Mouse (Mus musculus) midbrain, embryonic 11.5 days (tissue): ENCODE data around the gene Rbfox1. TPM values are rescaled to one million over a fixed set of nuclear protein-coding genes. Genes with fewer than 3 reads are reported as not detected.

ENCODE experiments used
- ATAC-seq: fragments of 200-750 bp; cut with Nextera tagmentation; 2 replicates; pipeline ENCODE4 v1.8.0; 2017; ENCODE audit warnings: moderate TSS enrichment, moderate library complexity; ENCODE audit not compliant: low FRiP score
- DNase-seq: peaks from one replicate; pipeline ENCODE4 v3.0.0; 2015; ENCODE audit warnings: low spot score; ENCODE audit errors: missing footprints
- H3K27ac ChIP-seq: fragments of 300-500 bp; sonication (generic); 2 replicates; pipeline ENCODE4 v1.5.1; 2014; ENCODE audit warnings: low read depth, low read length
- H3K27me3 ChIP-seq: fragments of 300-500 bp; sonication (generic); 2 replicates; pipeline ENCODE4 v1.6.1; 2014; ENCODE audit warnings: mild to moderate bottlenecking, low read length, moderate library complexity, mixed read lengths; ENCODE audit not compliant: control insufficient read depth, insufficient read depth
- H3K36me3 ChIP-seq: fragments of 300-500 bp; sonication (generic); 2 replicates; pipeline ENCODE4 v1.6.1; 2014; ENCODE audit warnings: mild to moderate bottlenecking, low read length, moderate library complexity, mixed read lengths; ENCODE audit not compliant: control insufficient read depth, insufficient read depth
- H3K4me1 ChIP-seq: fragments of 300-500 bp; sonication (generic); 2 replicates; pipeline ENCODE4 v1.6.1; 2014; ENCODE audit warnings: low read length; ENCODE audit not compliant: control insufficient read depth, insufficient read depth
- H3K4me2 ChIP-seq: fragments of 300-500 bp; sonication (generic); 2 replicates; pipeline ENCODE4 v1.6.1; 2014; ENCODE audit warnings: mild to moderate bottlenecking, moderate library complexity
- H3K4me3 ChIP-seq: fragments of 300-500 bp; sonication (generic); 2 replicates; pipeline ENCODE4 v1.5.1; 2014; ENCODE audit warnings: low read depth, low read length
- H3K9ac ChIP-seq: fragments of 300-500 bp; sonication (generic); 2 replicates; pipeline ENCODE4 v1.6.1; 2014; ENCODE audit warnings: low read length
- H3K9me3 ChIP-seq: fragments of 300-500 bp; sonication (generic); 2 replicates; pipeline ENCODE4 v1.6.1; 2016; ENCODE audit warnings: low read length; ENCODE audit not compliant: control insufficient read depth
- WGBS: fragments of 180-500 bp; shearing (Covaris S2); extraction: QIAGEN DNeasy Blood & Tissue Kit; methylation state at CpG from one replicate; pipeline ENCODE4 v1.1.7; 2014; 5-methylcytosine and 5-hydroxymethylcytosine counted together
- polyA plus RNA-seq: library from polyadenylated mRNA; unstranded; fragments of >200 nt; fragmentation: Nextera tagmentation; extraction: Ambion mirVana; gene quantifications from 2 replicates; pipeline ENCODE4 v1.2.1, GENCODE M21; 2014

Gene Rbfox1
- polyA plus RNA-seq, 1 experiment from 2014 or later, result 6.1 TPM

DNA sequence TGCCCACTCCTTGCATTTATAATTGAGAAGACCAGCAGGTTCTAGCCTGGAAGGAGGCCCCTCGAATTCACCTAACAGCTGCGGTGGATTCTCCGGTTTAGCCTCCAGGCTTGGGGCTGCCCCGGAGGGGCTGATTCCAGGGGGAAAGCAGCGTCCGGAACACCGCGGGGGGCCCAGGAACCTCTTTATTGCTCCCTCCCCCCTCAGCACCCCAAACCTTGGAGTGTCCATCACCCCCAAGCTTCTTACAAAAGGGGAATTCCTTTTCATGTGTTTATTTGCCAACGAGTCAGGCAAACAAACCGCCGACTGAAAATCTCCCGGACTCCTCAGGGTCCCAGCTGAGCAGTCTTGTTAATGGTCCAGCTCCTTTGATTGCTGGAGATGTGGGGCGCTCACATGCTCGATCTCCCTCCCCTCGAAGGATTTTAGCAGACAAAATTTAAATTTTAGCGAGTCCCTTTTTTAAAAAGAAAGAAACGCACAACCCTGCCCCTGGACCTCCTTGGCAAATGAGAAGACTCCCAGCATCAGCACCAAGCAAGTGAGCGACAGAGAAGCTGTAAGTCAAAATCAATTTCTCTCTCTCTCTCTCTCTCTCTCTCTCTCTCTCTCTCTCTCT lies 1153.6 kb downstream of the Rbfox1 start:
- Histone ChIP-seq H3K4me1 (peaks cover 3% of the 10 kb centered on the region; the same call in 1 of the 2 replicates), H3K36me3 (no peaks in the 10 kb centered on the region), H3K27ac (no peak overlapping the region), H3K27me3 (peaks cover 15% of the 10 kb centered on the region), H3K4me3 (peak overlapping the region; percentile 35), H3K9me3 (no peaks in the 10 kb centered on the region), H3K4me2 (peak overlapping the region; percentile 47), H3K9ac (peak overlapping the region; percentile 6)
- DNase-seq (peak; percentile 92), ATAC-seq (peak; percentile 58; the same call in 1 of the 2 replicates)
- under 1% methylated on average over 18 of the region's 18 CpGs for WGBS

DNA sequence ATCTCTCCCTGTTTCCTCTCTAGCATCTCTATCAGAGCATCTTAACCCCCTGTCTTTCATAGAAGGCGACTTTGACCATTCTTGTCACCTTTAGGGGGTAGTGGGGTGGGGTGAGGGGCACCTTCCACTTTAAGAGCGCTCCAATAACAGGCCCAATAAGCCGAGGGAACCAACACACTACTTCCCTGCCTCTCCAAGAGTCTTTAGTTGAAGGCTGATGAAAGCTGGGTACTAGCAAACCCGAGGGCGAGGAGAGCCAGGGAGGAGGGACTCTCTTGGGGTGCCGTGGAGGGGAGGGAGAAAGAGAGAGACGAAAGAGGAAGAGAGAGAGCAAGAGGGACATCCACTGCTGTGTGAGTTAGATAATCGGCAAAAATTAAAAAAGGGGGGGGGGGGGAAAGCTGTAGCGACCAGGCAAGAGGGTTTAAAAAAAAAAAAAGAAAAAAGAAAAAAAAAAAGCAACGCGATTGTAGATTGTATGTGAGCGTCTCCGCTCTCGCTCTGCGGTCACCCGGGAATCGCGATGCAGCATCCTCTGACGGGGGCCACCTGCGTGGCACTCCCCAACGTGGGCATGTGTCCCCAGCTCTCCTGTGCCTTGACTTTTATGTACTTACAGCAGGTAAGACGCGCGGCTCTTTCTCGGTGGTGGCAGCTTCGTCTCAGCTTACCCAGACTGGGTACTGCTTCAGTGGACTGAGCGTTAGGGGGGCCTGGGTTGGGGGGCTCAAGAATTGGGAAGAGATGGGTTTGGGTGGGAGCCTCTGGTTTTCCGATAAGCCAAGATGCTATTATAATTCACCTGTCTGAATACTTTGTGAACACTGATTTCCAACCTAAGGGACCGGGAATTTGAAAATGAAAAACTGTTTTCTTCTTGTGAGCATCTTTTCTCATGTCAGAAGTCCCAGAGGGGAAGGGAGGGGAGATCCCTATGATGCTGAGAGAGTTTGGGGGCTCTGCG lies 1154.5 kb downstream of the Rbfox1 start:
- peak overlapping the region; percentile 35 for H3K4me3 ChIP-seq
- H3K36me3 ChIP-seq, result no peaks in the 10 kb centered on the region
- H3K27me3 ChIP-seq, result peaks cover 15% of the 10 kb centered on the region
- H3K27ac ChIP-seq, result no peak overlapping the region
- peak; percentile 94 for DNase-seq
- H3K9ac ChIP-seq, result peak overlapping the region; percentile 53
- peak; percentile 58 for ATAC-seq
- 2% methylated on average over 29 of the region's 30 CpGs for WGBS
- peak overlapping the region; percentile 47 for H3K4me2 ChIP-seq
- H3K4me1 ChIP-seq, result peaks cover 3% of the 10 kb centered on the region; the same call in 1 of the 2 replicates
- H3K9me3 ChIP-seq, result no peaks in the 10 kb centered on the region

DNA sequence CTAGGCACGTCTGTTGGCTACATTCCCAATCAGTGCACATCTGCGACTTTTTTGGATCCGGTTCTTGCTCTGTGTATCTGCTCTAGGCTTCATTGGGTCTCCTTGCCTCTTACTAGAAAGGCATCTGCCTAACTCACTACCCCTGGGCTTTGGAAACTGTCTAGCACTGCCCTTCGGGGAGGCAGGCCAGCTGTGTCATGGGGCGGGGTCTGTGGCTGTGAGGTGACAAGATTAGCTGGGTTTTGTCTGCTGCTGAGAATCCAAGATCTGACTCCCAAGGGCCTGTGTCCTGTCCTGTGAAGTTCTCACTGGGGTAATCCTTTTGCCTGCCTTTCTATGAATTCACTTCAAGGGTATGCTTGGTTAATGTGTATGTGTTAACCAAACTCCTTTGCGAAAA lies 1155.5 kb downstream of the Rbfox1 start:
- Histone ChIP-seq H3K4me3 (no peak overlapping the region), H3K9me3 (no peaks in the 10 kb centered on the region), H3K27me3 (peaks cover 15% of the 10 kb centered on the region), H3K4me2 (peak overlapping the region; percentile 6; the same call in 1 of the 2 replicates), H3K27ac (no peak overlapping the region), H3K36me3 (no peaks in the 10 kb centered on the region), H3K9ac (no peak overlapping the region), H3K4me1 (peaks cover 3% of the 10 kb centered on the region; the same call in 1 of the 2 replicates)
- 14% methylated on average over 6 of the region's 6 CpGs for WGBS
- no peak for DNase-seq
- peak; percentile 26; the same call in 1 of the 2 replicates for ATAC-seq

DNA sequence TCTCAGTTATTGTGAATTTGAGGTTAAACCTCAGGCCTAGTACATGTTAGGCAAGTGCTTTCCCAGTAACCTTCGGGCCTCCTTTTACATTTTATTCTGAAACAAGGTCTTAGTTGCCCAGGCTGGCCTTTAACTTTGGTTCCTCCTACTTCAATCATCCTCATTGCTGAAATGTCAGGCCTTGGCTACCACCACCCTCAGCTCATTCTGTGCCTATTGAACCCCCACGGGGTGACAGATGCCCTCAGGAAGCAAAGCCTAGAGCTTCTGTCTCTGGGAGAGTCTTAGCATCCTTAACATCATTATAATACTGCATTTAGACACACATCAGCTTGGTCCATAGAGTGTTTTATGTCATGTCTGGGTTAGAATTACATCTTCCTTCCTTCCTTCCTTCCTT lies 1162.3 kb downstream of the Rbfox1 start:
- no peak overlapping the region for H3K27ac ChIP-seq
- H3K27me3 ChIP-seq, result no peaks in the 10 kb centered on the region
- no peak overlapping the region for H3K9ac ChIP-seq
- peaks cover 8% of the 10 kb centered on the region for H3K4me1 ChIP-seq
- DNase-seq, result no peak
- no peak overlapping the region for H3K4me2 ChIP-seq
- H3K36me3 ChIP-seq, result no peaks in the 10 kb centered on the region
- no peak for ATAC-seq
- WGBS, result 74% methylated on average over 2 of the region's 2 CpGs
- no peak overlapping the region for H3K4me3 ChIP-seq
- H3K9me3 ChIP-seq, result no peaks in the 10 kb centered on the region

DNA sequence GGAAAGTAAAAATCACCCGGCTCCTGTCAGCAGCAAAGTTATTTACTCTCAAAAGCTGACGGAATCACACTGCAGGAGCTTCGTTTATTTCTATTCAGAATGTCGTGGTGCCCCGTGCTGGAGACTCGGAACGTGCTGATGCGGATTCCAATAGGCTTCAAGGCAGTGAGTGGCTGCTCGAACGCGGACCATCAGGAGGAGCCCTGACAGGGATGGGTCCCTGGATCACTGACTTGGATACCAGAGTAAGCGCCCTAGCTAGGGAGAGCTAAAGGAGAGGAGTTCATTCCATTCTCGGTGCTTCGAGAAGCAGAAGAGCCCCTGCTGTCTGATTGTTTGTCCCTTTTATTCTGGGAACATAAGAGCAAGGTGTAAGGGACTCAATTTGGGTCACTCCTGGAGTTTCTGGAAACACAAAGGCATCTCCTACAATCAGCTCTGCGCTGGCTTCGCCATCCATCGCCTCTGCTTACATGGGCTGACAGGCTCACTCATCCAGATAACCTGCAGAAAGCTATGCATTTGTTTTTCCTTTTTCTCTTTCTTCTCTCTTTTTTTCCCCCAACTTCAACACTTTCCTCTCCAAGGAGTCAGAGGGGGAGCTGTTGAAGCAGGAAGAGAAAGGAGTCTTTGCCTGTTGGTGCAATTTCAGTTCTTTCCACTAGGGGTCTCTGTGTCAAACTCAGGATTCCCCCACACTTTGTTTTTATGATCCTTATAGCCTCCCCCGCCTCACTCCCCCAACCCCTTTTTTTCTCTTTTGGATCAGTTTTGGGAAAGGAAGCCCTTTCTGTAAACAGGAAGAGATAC lies 1164.2 kb downstream of the Rbfox1 start:
- H3K4me2 ChIP-seq, result peak overlapping the region; percentile 36
- no peaks in the 10 kb centered on the region for H3K27me3 ChIP-seq
- ATAC-seq (peak; percentile 34; the same call in 1 of the 2 replicates), DNase-seq (peak; percentile 96)
- no peak overlapping the region for H3K4me3 ChIP-seq
- 5% methylated on average over 18 of the region's 18 CpGs for WGBS
- no peaks in the 10 kb centered on the region for H3K36me3 ChIP-seq
- H3K9me3 ChIP-seq, result no peaks in the 10 kb centered on the region
- H3K9ac ChIP-seq, result 0 out of 2 replicates have a peak overlapping the region, but pooled peaks have one; percentile 25
- H3K27ac ChIP-seq, result no peak overlapping the region
- peaks cover 11% of the 10 kb centered on the region for H3K4me1 ChIP-seq

DNA sequence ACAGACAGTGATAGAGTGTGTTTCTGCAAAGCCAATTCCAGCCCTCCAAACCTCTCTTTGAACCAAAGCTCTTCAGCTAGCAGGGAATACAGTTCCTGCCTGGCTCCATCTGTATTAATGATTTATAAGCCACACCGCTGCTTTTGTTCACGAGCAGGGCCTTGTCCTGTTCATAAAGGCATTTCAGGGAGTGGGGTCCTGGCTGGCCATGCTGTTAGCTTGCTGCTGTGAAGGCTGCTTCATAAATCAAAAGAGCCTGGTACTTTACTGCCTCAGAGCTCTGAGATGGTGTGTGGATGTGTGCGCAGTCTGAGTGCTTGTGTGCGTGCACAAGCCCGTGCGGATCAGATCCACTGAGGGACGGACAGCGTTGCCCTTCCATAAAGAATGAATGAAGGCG lies 1165.8 kb downstream of the Rbfox1 start:
- Histone ChIP-seq H3K9me3 (no peaks in the 10 kb centered on the region), H3K4me3 (no peak overlapping the region), H3K27me3 (no peaks in the 10 kb centered on the region), H3K4me1 (peaks cover 11% of the 10 kb centered on the region), H3K9ac (no peak overlapping the region), H3K27ac (no peak overlapping the region), H3K4me2 (no peak overlapping the region), H3K36me3 (no peaks in the 10 kb centered on the region)
- 75% methylated on average over 9 of the region's 9 CpGs for WGBS
- no peak for DNase-seq
- no peak for ATAC-seq

DNA sequence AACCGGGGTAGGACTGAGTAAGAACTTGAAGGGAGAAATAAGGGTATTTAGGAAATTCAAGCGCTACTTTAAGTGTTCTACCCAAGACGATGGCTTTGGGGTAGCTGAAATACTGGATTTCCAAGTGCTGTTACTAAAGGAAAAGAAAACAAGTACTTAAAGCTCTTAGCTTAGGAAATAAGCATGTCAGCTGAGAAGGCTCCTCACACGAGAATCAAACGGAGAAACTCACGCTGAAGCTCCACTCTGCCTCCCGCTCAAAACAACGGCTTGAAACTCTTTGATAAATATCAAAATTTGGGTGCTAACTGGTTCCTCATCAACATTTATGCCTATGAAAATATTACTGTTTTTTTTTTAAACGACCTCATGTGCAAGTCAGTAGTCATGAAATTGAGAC lies 1166.8 kb downstream of the Rbfox1 start:
- Histone ChIP-seq H3K27ac (no peak overlapping the region; the same call in 1 of the 2 replicates), H3K27me3 (no peaks in the 10 kb centered on the region), H3K9me3 (no peaks in the 10 kb centered on the region), H3K4me1 (peaks cover 11% of the 10 kb centered on the region), H3K36me3 (no peaks in the 10 kb centered on the region), H3K4me3 (no peak overlapping the region), H3K4me2 (peak overlapping the region; percentile 16; the same call in 1 of the 2 replicates), H3K9ac (peak overlapping the region; percentile 20; the same call in 1 of the 2 replicates)
- DNase-seq (peak; percentile 90), ATAC-seq (no peak)
- WGBS, result 55% methylated on average over 9 of the region's 9 CpGs

DNA sequence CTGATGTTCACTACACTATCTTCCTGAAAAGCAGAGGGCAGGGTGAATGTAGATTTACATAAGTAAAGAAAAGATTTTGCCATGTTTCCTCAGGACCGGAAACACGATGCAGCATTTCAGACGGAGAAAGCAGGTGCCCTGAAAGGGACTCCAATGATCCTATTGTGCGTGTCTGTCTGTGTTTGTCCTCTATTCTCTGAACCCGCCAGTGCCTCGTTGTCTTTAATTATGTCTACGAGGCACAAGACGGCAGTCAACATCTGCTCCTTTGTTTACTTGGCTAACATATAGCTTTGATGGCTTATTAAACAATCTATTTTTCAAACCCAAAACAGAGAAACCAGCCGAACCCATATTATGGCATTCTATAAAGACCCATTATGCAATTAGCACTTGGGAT lies 1167.3 kb downstream of the Rbfox1 start:
- Histone ChIP-seq H3K4me2 (peak overlapping the region; percentile 16; the same call in 1 of the 2 replicates), H3K36me3 (no peaks in the 10 kb centered on the region), H3K9ac (peak overlapping the region; percentile 20), H3K4me1 (peaks cover 11% of the 10 kb centered on the region), H3K9me3 (no peaks in the 10 kb centered on the region), H3K4me3 (no peak overlapping the region), H3K27ac (no peak overlapping the region; the same call in 1 of the 2 replicates), H3K27me3 (no peaks in the 10 kb centered on the region)
- WGBS, result 16% methylated on average over 9 of the region's 9 CpGs
- ATAC-seq (peak; percentile 75), DNase-seq (no peak)
